Mouse (Mus musculus) kidney, postnatal 0 days (tissue): ENCODE measurements around the gene Lsm6. TPM values are rescaled to one million over a fixed set of nuclear protein-coding genes. Genes with fewer than 3 reads are reported as not detected.
A peak's percentile ranks its signal among the peaks of the same experiment; 100 is the strongest.
"Not testable (repeated sequence)": the region's sequence is repeated elsewhere in the genome, so short reads cannot be mapped to it uniquely, and the experiment has no call there.

Experiments used
- ATAC-seq: fragments of 200-750 bp; cut with Nextera tagmentation; replicated peaks from 2 replicates; pipeline ENCODE4 v1.8.0; 2017; ENCODE audit warnings: low read depth, moderate number of reproducible peaks, moderate TSS enrichment, moderate library complexity; ENCODE audit not compliant: low FRiP score
- DNase-seq: peaks from one replicate; pipeline ENCODE4 v3.0.0-alpha.2; 2016; ENCODE audit warnings: low spot score
- H3K27ac ChIP-seq: fragments of 300-500 bp; sonication (generic); 2 replicates; pipeline ENCODE4 v1.5.1; 2014; ENCODE audit warnings: mild to moderate bottlenecking
- H3K27me3 ChIP-seq: fragments of 300-500 bp; sonication (generic); 2 replicates; pipeline ENCODE4 v1.6.1; 2014; ENCODE audit warnings: low read length, mixed read lengths; ENCODE audit not compliant: insufficient read depth
- H3K36me3 ChIP-seq: fragments of 300-500 bp; sonication (generic); 2 replicates; pipeline ENCODE4 v1.6.1; 2014; ENCODE audit warnings: low read length, mixed read lengths; ENCODE audit not compliant: insufficient read depth
- H3K4me1 ChIP-seq: fragments of 300-500 bp; sonication (generic); replicated peaks from 2 replicates; pipeline ENCODE4 v1.6.1; 2014; ENCODE audit warnings: antibody characterized with exemption, low read length, mixed read lengths; ENCODE audit not compliant: insufficient read depth
- H3K4me2 ChIP-seq: fragments of 300-500 bp; sonication (generic); 2 replicates; pipeline ENCODE4 v1.6.1; 2014; ENCODE audit warnings: mild to moderate bottlenecking, low read length, moderate library complexity, mixed read lengths
- H3K4me3 ChIP-seq: fragments of 300-500 bp; sonication (generic); replicated peaks from 2 replicates; pipeline ENCODE4 v1.5.1; 2014; ENCODE audit warnings: low read depth, low read length
- H3K9ac ChIP-seq: fragments of 300-500 bp; sonication (generic); 2 replicates; pipeline ENCODE4 v1.6.1; 2014; ENCODE audit warnings: low read depth, low read length
- H3K9me3 ChIP-seq: fragments of 300-500 bp; sonication (generic); replicated peaks from 2 replicates; pipeline ENCODE4 v1.6.1; 2016; ENCODE audit warnings: low read length, inconsistent platforms, mixed read lengths
- CTCF ChIP-seq: IDR thresholded peaks from 2 replicates; pipeline ENCODE4 v1.5.1; 2016; ENCODE audit warnings: antibody characterized with exemption, low read depth, mild to moderate bottlenecking, moderate library complexity
- WGBS: fragments of 180-500 bp; shearing (Covaris S2); extraction: QIAGEN DNeasy Blood & Tissue Kit; methylation state at CpG from one replicate; pipeline ENCODE4 v1.1.7; 2014; 5-methylcytosine and 5-hydroxymethylcytosine counted together
- polyA plus RNA-seq: library from polyadenylated mRNA; unstranded; fragments of >200 nt; fragmentation: Nextera tagmentation; extraction: Ambion mirVana; gene quantifications from 2 replicates; pipeline ENCODE4 v1.2.1, GENCODE M21; 2015

Gene Lsm6
- polyA plus RNA-seq, 1 experiment from 2014 or later: 165 TPM

DNA sequence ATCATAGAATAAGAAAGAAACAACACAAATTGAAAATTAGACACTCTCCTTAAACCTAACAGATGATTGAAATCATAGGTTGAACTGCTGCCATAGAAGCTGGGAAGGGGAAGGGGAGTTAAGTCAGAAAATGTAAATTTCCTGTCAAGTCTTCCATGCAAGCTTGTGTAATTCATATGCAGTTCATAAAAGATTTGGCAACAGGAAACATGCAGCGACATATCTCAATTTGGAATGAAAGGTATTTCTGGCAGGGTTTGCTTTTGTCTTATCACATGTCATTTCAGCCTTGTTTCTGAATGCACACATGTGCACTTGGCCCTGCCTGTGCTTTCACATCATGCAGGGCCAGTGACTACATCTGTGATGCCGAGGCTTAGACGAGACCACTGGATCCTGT is 26.3 kb upstream of the Lsm6 start:
- no peaks in the 10 kb centered on the region for H3K9me3 ChIP-seq
- DNase-seq (peak; percentile 20), ATAC-seq (no peak)
- H3K27ac ChIP-seq: no peak overlapping the region
- H3K27me3 ChIP-seq: no peaks in the 10 kb centered on the region
- 62% methylated on average over 3 of the region's 3 CpGs for WGBS
- no peak overlapping the region for H3K9ac ChIP-seq
- no peak overlapping the region for H3K4me2 ChIP-seq
- no peaks in the 10 kb centered on the region for H3K36me3 ChIP-seq
- no peak for TF ChIP-seq CTCF
- no peaks in the 10 kb centered on the region for H3K4me1 ChIP-seq
- H3K4me3 ChIP-seq: no peak overlapping the region

DNA sequence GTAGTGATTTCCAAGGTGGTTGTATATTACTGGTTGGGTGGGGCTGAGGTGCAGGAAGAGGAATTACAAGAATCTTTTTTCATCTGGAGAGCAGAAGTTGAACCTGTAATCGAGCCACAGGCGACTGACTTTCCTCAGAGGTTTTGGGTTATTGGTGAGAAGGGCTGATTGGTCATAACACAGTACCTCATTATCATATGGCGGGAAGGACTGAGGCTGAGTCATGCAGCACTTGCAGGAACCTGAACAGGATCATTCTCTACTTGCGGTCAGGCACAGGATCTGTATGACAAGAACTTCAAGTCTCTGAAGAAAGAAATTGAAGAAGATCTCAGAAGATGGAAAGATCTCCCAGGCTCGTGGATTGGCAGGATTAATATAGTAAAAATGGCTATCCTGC is 23.6 kb upstream of the Lsm6 start:
- DNase-seq (no peak), ATAC-seq (no peak)
- H3K4me3 ChIP-seq: no peak overlapping the region
- no peaks in the 10 kb centered on the region for H3K4me1 ChIP-seq
- TF ChIP-seq CTCF: no peak
- H3K27me3 ChIP-seq: no peaks in the 10 kb centered on the region
- no peak overlapping the region for H3K4me2 ChIP-seq
- 86% methylated on average over 5 of the region's 5 CpGs for WGBS
- H3K9me3 ChIP-seq: no peaks in the 10 kb centered on the region
- H3K36me3 ChIP-seq: no peaks in the 10 kb centered on the region
- no peak overlapping the region for H3K9ac ChIP-seq
- no peak overlapping the region for H3K27ac ChIP-seq

DNA sequence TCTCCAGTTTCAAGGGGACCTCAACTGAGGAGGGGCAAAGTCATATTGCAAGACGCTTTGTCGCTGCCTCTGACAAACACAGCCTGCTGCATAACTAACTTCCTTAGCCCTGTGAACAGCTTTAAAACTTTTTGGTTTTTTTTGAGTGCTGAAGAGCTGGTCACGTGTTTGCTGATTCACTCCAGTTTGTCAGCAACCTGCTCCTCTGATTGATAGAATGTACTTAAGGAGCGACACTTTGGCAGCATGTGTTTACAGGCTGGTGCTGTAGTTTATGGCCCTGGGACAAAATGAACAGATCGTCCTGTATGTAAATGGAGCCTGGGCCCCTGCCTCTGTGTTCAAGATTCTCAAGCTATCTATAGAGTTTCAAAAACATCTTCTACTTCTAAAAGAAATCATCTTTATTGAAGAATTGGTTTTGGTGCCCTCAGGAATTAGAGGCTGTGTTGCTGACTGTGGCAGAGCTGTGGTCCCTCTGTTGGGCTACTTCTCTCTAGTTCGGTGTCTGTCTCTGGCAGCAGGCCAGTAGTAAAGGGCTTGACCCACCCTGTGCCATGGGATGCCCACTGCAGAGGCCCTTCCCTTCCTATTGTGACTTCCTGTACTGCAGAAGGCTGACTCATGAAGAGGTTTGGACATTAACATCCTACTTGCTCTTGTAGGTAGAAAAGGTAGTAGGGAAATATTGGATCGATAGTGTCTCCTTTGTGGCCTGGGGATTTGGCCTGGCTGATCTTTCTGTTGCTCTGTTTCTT is 17.9 kb upstream of the Lsm6 start:
- 61% methylated on average over 7 of the region's 7 CpGs for WGBS
- H3K9ac ChIP-seq: no peak overlapping the region
- no peak overlapping the region for H3K27ac ChIP-seq
- DNase-seq (no peak), ATAC-seq (no peak)
- no peaks in the 10 kb centered on the region for H3K9me3 ChIP-seq
- no peak overlapping the region for H3K4me3 ChIP-seq
- no peaks in the 10 kb centered on the region for H3K27me3 ChIP-seq
- no peak overlapping the region for H3K4me2 ChIP-seq
- TF ChIP-seq CTCF: no peak
- H3K36me3 ChIP-seq: no peaks in the 10 kb centered on the region
- H3K4me1 ChIP-seq: no peaks in the 10 kb centered on the region

DNA sequence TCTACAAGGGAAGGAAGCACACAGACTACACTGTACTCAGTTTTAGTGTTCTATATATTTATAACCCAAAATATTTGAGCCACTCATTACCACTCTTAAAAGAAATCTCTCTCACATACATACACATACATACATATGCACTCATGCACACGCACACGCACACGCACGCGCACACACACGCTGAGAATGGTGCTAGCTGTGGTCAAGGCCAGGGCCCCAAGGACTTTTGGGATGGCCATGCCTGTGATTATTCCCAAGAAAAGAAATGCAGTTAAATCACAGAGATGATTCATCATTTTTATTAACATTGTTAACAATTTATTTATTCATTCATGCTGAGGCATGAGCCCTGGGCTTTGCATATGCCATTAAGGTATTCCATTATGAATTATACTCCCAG is 15.2 kb upstream of the Lsm6 start:
- TF ChIP-seq CTCF: no peak
- Histone ChIP-seq H3K27ac (no peak overlapping the region), H3K9ac (no peak overlapping the region), H3K4me3 (no peak overlapping the region), H3K9me3 (no peaks in the 10 kb centered on the region), H3K27me3 (no peaks in the 10 kb centered on the region), H3K4me2 (no peak overlapping the region), H3K36me3 (no peaks in the 10 kb centered on the region), H3K4me1 (no peaks in the 10 kb centered on the region)
- DNase-seq (peak; percentile 57), ATAC-seq (no peak)
- 89% methylated on average over 6 of the region's 6 CpGs for WGBS

DNA sequence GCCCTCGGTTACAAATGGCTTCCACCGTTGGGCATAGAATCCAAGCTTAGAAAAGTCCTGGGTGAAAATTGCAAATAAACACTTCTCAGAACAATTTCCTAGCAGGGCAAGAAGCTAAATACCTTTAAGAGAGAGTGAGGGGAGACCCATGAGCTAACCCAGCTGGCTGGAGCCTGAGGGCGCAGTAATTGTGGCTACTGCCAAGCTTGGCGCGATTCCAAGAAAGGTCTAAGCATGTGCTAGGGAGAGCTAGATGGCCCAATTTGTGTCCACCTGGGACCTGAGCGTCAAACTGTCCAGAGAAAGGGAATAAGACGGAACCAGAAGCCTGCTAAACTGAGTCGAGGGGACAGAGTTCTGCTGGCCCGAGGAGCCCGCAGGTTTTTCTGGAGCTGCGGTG is 7.5 kb upstream of the Lsm6 start:
- DNase-seq (no peak), ATAC-seq (no peak)
- no peaks in the 10 kb centered on the region for H3K9me3 ChIP-seq

DNA sequence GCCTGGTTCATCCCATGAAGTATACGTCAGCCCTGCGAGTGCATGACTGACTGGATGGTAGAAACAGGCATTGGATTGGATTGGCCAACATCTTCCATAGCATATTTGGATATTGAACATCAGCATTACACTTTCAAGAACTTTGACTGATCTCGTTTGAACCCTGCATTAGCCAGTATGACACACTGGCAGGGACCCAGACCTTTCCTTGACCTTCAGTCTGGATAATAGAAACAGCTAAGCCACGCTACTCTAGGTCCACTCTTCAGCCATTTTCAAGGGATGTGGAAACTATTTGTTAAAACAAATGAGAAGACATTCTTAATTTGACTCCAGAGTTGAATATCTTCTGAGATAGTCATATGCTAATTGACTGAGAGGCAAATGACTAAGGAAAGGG is 3.6 kb upstream of the Lsm6 start:
- TF ChIP-seq CTCF: no peak
- no peak overlapping the region for H3K27ac ChIP-seq
- 85% methylated on average over 4 of the region's 4 CpGs for WGBS

More for the DNA sequence above, 7.5 kb upstream of the Lsm6 start:
- TF ChIP-seq CTCF: no peak
- WGBS: 79% methylated on average over 11 of the region's 11 CpGs
- Histone ChIP-seq H3K9ac (no peak overlapping the region), H3K27ac (no peak overlapping the region), H3K4me2 (no peak overlapping the region), H3K36me3 (no peaks in the 10 kb centered on the region), H3K4me3 (no peak overlapping the region), H3K4me1 (no peaks in the 10 kb centered on the region), H3K27me3 (no peaks in the 10 kb centered on the region)

DNA sequence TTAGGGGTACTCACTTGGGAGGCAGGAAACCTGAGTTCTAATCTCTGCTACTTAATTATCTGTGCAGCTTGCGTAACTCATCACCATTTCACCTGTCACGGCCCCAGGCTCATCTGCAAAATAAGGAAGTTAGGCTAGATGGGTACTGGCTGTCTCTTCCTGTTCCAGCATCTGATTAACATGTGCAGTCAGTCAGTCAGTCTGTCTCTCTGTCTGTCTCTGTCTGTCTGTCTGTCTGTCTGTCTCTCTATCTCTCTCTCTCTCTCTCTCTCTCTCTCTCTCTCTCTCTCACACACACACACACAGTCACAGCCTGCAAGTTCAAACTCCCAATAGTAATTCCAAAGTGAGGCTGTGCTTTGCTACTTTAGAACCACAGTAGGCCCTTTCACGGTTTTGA is 967 bp downstream of the Lsm6 start:
- 20% methylated on average over 3 of the region's 3 CpGs for WGBS
- not testable (repeated sequence) for DNase-seq, H3K4me1 ChIP-seq, ATAC-seq, H3K36me3 ChIP-seq, H3K9me3 ChIP-seq, H3K27me3 ChIP-seq
- peak overlapping the region; percentile 97 for H3K27ac ChIP-seq
- peak overlapping the region; percentile 83 for H3K4me3 ChIP-seq
- H3K4me2 ChIP-seq: peak overlapping the region; percentile 62
- H3K9ac ChIP-seq: peak overlapping the region; percentile 87

More for the DNA sequence above, 3.6 kb upstream of the Lsm6 start:
- Histone ChIP-seq H3K4me2 (no peak overlapping the region), H3K9me3 (no peaks in the 10 kb centered on the region), H3K36me3 (no peaks in the 10 kb centered on the region), H3K9ac (no peak overlapping the region), H3K27me3 (no peaks in the 10 kb centered on the region), H3K4me1 (no peaks in the 10 kb centered on the region), H3K4me3 (no peak overlapping the region)
- no peak for ATAC-seq
- no peak for DNase-seq
